14 mouse cellular contexts compared by ENCODE assay signal in genomic region chr7:89923441-89924180, GRCm38 (mm10). TPM values are rescaled to one million over a fixed set of nuclear protein-coding genes. Genes with fewer than 3 reads are reported as not detected.
DNase-seq lines count a peak whose midpoint lies in the region; TF ChIP-seq lines count a peak whose summit lies in the region.
"Had no signal": no experiment of that assay in that cellular context is flagged by ENCODE, and none has a peak within 500 bp of the region (broad histone marks: within the 10 kb centered on the region; RNA-seq: fewer than 3 reads in every experiment).

No protein-coding gene starts in this region.

- H3K27ac ChIP-seq in thymus, adult 2 months (ENCODE audit: control insufficient read depth, insufficient read depth, low read length): no peak overlapping the region
- H3K27ac ChIP-seq: hindbrain, postnatal 0 days; limb, embryonic 13.5 days; midbrain, embryonic 10.5 days had no signal

- over 99% methylated on average over 15 of the region's 15 CpGs for WGBS in thymus, adult 2 months

- no peak overlapping the region for H3K4me3 ChIP-seq in thymus, adult 2 months (ENCODE audit: control insufficient read depth, insufficient read depth, low read length)
- H3K4me3 ChIP-seq: limb, embryonic 13.5 days; midbrain, embryonic 10.5 days had no signal

- no peaks in the 10 kb centered on the region for H3K4me1 ChIP-seq in thymus, adult 2 months (replicated peaks; ENCODE audit: control insufficient read depth, insufficient read depth, low read length)
- H3K4me1 ChIP-seq: limb, embryonic 13.5 days; midbrain, embryonic 10.5 days had no signal

- no peak for TF ChIP-seq POLR2A in brain, embryonic 14.5 days (IDR thresholded peaks at IDR 0.05; ENCODE audit: borderline replicate concordance, extremely low read depth, insufficient read depth, insufficient read length, poor library complexity, severe bottlenecking)
- TF ChIP-seq POLR2A in thymus, adult 2 months (IDR thresholded peaks at IDR 0.05; ENCODE audit: control insufficient read depth, extremely low read depth, insufficient read depth, low read length, poor library complexity): no peak

- intact Hi-C loops in left cerebral cortex, postnatal 4 days (cut with DNase I): no loop called here

- no peaks in the 10 kb centered on the region for H3K27me3 ChIP-seq in thymus, adult 2 months (ENCODE audit: control insufficient read depth, insufficient read depth, low read length)
- H3K27me3 ChIP-seq: limb, embryonic 13.5 days had no signal

- peak; percentile 36 for DNase-seq in brain, embryonic 14.5 days (ENCODE audit: low read depth)
- DNase-seq in cerebellum, adult 9-10 months: peak; percentile 90
- DNase-seq in layer of hippocampus, adult 18-20 months (ENCODE audit: low spot score in 2 of 2): peak; percentile 76 to 90
- DNase-seq in left cerebral cortex, postnatal 4 days: peak; percentile 51
- no peak for DNase-seq in T-cell, adult 2 months (ENCODE audit: low spot score)
- no peak for DNase-seq in urinary bladder, postnatal 14 days (ENCODE audit: low spot score)
- DNase-seq in thymus, adult 2 months: no peak
- DNase-seq: lung, embryonic 14.5 days had no signal

- H3K36me3 ChIP-seq in thymus, adult 2 months (ENCODE audit: control insufficient read depth, insufficient read depth, low read length): peaks cover 3% of the 10 kb centered on the region; the same call in 1 of the 2 replicates

- no peak for TF ChIP-seq CTCF in brain, embryonic 14.5 days (IDR thresholded peaks at IDR 0.05; ENCODE audit: borderline replicate concordance, extremely low read depth, insufficient read depth, insufficient read length)
- no peak for TF ChIP-seq CTCF in thymus, adult 2 months (IDR thresholded peaks at IDR 0.05; ENCODE audit: borderline replicate concordance, control insufficient read depth, extremely low read depth, insufficient read depth, low read length, poor library complexity)

RNA-seq across cellular contexts. Expression of gene Hikeshi, which starts 17.4 kb away (rescaled TPM):
- 81.1 and 91.4 TPM in 2 replicates for polyA plus RNA-seq in brain, embryonic 14.5 days (2012; rRNA removed)
- total RNA-seq in layer of hippocampus, adult 18-20 months (2021): 100 to 1,000 TPM in 1 of 2 experiments, 10 to 100 TPM in 1; 83.7 to 101 TPM
- 100 to 1,000 TPM; 108 to 109 TPM for total RNA-seq in left cerebral cortex, postnatal 4 days (2021)
- 46.0 and 57.5 TPM in 2 replicates for polyA plus RNA-seq in thymus, adult 2 months (2012; rRNA removed)

RNA-seq across cellular contexts. Expression of gene Ccdc81, which starts 20.2 kb away (rescaled TPM):
- 0.50 and 1.1 TPM in 2 replicates for polyA plus RNA-seq in brain, embryonic 14.5 days (2012; rRNA removed)
- total RNA-seq in layer of hippocampus, adult 18-20 months (2021): under 1 TPM; 0.84 to 0.91 TPM
- total RNA-seq in left cerebral cortex, postnatal 4 days (2021): under 1 TPM; 0.40 to 0.56 TPM
- polyA plus RNA-seq in thymus, adult 2 months (2012; rRNA removed): not detected in 2 replicates
- total RNA-seq: gastrocnemius, adult 8-10 months had no signal
- polyA plus RNA-seq: heart, embryonic 14.5 days; lung, embryonic 14.5 days; neural tube, embryonic 11.5 days had no signal

RNA-seq across cellular contexts. Expression of gene Eed, which starts 57.2 kb away (rescaled TPM):
- polyA plus RNA-seq in brain, embryonic 14.5 days (2012; rRNA removed): 48.8 and 50.2 TPM in 2 replicates
- 10 to 100 TPM; 33.2 to 33.9 TPM for total RNA-seq in layer of hippocampus, adult 18-20 months (2021)
- 10 to 100 TPM; 32.6 to 34.0 TPM for total RNA-seq in left cerebral cortex, postnatal 4 days (2021)
- polyA plus RNA-seq in thymus, adult 2 months (2012; rRNA removed): 25.5 and 27.2 TPM in 2 replicates

Comparison
In these comparisons a context has a peak if more than half of its experiments do, and no peak if none do; other contexts are left out.
1. DNase-seq: peak in brain, embryonic 14.5 days (single experiment), cerebellum, adult 9-10 months (single experiment), layer of hippocampus, adult 18-20 months (2 of 2) and left cerebral cortex, postnatal 4 days (single experiment); none in T-cell, adult 2 months (single experiment), urinary bladder, postnatal 14 days (single experiment) and thymus, adult 2 months (single experiment).